Mouse (Mus musculus): ENCODE results near the gene Tbc1d10b.
"Not testable (repeated sequence)": the region's sequence is repeated elsewhere in the genome, so short reads cannot be mapped to it uniquely, and the experiment has no call there.

Tbc1d10b gene

DNA sequence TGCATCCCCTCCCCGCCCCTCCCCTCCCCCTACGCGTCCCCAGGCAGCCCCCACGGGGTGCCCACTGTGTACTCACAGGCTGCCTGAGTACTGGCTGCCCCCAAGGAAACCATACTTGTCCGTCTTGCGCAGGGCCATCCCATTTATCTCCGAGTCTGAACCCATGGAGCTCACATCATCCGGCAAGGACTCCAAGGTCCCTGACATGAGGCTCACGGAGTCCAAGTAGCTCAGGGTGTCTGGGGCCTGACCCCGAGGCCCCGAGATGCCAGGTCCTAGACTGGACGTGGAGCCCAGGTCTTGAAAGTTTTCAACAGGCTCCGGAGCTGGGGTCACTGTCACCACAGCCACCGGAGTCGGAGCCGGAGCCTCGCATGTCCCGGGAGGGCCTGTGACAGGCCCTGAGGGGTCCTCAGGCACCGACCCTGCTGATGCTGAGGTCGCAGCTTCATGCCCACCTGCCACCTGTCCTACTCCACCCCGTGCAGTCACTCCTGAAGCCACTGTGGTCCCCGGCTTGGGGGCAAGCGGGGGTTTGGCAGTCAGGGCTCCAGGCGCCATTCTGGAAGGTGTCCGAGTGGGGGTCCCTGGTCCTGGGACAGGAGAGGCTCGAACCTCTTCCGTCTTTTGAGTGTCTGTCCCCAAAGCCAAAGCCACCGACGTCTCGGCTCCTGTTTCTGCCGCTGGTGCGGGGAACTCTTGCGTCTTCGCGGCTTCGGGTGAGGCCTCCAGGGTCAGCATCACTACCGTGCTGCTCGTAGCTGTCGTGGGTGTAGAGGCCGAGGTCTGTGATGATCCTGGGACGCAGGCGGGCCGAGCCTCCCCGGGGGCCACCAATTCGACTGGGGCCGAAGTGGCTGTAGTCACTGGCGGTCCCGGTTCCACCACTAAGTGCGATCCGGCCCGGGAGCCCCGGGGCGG, 634 bp downstream of the Tbc1d10b start:
- DNase-seq (ENCODE audit: low read depth, low spot score) = no peak

DNA sequence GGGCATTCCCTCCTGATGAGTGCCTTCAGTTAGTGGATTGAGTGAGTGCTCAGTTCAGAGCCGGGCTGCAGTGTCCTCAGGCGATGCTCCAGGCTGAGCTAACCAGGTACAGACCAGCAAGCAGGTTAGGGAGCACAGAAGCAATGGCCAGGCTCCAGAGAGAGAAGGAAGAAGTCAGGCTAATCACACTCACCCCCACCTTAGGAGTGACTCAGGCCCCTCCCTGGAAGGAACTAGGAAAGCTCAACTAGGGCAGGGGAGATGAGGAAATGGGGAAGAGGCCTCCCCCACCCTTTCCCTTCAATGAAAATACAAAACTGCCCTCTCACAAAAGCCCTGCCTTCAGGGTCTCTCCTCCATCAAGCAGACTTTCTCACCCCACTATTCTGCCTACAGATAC, 1.7 kb downstream of the Tbc1d10b start:
- DNase-seq (ENCODE audit: low read depth, low spot score) = no peak

DNA sequence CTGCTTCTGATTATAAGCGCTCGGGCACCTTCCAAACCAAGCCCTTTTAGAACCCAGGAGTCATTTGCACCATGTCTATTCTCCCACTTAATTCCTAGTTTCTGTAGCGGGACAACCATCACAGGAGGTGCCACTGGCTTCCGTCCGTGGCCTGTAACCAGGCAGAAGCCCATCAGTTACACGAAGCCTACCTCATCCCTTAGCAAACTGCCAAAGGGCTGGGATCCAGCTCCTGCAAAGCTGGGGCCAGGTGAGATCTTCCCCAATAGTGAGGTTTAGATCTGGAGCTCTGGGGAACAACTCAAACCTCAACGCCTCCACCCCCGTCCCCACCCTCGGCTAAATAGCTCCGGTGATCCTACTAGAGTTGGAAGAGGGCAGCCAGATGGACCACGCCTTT, 11.8 kb downstream of the Tbc1d10b start:
- DNase-seq (ENCODE audit: low read depth, low spot score) = no peak

DNA sequence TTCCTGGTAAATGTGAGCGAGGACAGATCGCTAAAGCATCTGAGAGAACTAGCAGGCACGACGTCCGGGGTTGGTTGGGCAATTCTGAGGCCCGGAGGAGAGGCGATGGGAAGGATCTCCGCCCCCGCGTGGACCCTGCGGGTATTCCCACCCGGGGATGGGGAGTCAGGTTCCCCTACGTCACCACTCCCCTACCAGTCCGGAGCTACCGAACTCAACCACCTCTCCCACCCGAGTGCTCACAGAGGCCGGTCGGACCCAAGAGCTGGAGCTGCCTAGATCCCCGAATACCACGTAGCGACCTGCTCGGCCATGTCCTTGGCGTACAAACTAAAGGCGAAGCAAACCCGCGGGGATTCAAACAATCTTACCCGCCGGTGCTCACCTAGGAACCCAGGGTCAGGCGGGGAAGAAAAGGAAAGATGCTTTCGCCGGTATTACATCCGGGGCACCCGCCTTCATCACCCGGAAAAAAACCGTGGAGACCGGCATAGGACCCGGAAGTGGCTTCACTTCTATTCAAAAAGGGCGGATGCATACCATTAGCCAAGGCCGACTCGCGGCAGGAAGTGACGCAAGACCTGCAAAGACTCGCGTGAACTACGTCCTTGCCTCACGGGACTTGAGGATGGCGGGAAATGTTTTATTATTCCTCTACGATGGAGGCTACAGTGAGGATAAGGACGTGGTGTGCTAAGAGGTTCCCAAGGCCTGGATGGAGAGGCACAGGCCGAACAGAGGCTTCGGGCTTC, 12.5 kb downstream of the Tbc1d10b start, which contains the start of gene Cd2bp2:
Gene Cd2bp2, minus strand, starts transcription at position 507 of the 752 bp plus-strand sequence.
- DNase-seq (ENCODE audit: low read depth, low spot score) = peak; percentile 97

DNA sequence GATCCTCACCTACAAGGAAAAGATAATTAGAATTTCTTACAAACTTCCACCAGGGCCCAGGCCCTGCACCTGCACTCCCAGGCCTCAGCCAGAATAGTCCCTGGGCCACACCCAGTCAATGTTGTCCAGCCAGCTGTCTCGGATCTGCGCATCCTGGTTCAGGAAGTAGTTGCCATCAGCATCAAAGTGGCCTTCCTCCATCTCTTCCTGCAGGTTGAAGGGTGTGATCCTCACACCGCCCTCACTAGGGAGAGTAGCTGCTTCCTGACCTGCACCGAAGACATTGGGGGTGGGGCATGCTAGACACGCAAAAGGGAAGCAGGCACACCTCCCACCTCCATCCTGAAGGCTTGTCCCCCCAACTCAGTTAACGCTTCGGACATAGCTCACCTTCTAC, 13.6 kb downstream of the Tbc1d10b start:
- DNase-seq (ENCODE audit: low read depth, low spot score) = no peak

DNA sequence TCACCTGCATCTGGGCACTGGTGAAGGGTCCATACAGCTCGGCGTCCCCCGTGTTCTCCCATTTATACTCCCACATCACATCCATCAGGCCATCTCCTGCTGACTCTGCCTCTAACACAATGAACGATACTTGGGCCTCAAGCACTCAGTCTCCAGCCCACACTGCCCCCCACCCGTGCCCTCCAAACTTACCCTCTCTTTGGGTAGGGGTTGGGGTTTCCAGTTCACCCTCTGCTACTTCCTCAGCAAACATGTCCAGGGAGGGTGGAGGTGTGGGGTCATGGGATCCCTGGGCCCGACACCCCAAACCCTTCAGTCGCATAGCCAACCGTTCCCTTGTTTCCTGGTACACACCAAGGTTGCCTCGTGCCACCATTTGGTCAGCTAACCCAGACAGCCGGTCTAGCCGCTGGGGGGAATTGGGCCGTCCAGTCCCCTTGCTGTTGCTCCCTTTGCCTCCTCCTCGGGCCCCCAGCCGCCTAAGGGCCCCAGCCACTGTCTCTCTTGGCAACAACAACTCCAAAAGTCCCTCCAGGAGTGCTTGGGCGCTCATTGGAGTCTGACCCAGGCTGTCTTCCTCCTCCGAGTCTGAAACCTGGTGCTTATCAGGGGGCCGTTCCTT, 14.1 kb downstream of the Tbc1d10b start:
- no peak for DNase-seq (ENCODE audit: low read depth, low spot score)

DNA sequence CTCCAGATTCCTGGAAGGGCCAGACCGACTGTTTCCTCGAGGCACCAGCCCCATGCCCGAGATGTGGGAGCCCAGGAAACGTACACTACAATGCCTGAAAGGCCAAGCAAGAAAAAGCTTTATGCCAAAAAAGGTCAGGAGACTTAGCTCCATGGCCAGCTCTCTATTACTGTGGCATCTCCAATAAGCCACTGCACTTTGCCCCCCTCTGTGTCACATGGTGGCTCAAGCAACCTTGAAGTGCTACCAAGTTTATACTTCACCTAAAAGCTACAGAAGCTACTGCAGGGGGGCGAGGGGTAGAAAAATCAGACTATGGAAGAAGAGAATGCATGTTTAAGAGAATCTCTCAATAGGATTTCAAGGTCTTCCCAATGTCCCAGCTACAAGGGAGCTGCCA, 15.3 kb downstream of the Tbc1d10b start:
- DNase-seq (ENCODE audit: low read depth, low spot score) = no peak

DNA sequence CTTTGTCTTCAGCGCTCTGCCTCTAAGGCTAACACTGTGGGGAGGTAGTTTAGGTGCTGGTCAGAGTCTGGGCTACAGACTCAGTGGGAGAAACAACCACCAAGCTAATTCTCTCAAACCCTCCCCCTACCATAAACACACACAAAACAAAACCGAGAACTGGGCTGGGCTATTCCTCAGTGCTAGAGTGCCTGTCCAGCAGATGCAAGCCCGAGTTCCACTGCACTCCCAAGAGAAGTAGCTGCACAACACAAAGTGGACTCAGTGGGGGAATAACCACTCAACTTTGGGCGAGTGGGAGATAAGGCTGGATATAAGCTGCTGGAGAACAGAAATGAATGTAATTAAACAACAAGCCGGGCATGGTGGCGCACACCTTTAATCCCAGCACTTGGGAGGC, 17.6 kb downstream of the Tbc1d10b start:
- no peak for DNase-seq (ENCODE audit: low read depth, low spot score)

DNA sequence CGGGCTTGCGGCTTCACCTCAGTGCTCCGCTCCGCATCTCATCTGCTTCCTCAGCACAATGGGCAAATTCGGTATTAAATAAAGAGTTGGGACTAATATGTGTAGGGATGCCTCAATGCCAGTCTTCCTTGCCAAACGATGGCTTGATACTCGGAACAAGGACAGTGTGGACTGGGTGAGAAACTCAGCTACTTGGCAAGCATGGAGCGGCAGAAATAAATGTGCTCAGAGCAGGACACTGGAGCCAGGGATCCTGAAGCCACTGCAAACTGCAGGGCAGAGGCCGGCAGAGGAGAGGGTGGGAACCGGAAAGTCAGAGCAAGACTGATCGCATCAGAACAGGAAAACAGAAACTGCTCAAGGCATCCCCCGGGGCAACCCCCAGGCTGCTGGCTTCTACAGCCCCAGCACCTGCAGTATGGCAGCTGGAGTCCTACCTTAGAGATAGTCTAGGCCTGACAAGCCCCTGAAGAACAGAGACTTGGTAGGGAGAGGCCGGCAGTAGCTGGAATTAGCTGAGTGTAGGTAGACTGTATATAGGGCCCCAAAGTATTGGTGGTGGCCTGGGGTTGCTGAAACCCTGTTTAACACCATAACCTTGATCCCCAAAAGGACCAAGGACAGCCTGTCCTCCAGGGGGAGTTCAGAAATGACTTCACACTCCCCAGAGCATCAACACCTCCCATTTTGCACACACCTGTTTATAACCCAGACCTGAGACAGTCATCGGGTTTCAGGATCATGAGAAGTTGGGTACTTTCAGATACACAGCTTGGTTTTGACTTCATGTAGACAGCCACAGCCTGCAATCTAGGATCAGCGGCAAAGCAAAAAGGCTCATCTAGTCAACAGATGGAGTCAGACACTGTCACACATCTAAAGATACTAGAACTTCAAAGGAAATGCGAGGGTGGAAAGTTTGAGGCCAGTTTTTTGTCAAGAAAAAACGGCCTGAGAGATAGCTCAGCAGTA, 19.7 kb downstream of the Tbc1d10b start:
- DNase-seq (ENCODE audit: low read depth, low spot score) = no peak

DNA sequence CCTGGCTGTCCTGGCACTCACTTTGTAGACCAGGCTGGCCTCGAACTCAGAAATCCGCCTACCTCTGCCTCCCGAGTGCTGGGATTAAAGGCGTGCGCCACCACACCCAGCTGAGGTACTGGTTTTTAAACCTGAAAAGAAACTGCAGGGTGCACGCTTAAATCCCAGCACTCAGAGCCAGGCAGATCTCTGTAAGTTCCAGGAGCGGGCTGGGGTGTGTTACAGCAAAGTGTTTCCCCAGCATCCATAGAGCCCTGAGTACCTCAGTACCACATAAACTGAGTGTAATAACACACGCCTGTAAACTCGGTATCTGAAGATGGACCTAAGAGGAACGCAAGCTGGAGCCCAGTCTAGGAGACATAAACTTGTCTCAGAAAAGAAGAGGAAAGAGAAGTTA, 20.9 kb downstream of the Tbc1d10b start:
- no peak for DNase-seq (ENCODE audit: low read depth, low spot score)

DNA sequence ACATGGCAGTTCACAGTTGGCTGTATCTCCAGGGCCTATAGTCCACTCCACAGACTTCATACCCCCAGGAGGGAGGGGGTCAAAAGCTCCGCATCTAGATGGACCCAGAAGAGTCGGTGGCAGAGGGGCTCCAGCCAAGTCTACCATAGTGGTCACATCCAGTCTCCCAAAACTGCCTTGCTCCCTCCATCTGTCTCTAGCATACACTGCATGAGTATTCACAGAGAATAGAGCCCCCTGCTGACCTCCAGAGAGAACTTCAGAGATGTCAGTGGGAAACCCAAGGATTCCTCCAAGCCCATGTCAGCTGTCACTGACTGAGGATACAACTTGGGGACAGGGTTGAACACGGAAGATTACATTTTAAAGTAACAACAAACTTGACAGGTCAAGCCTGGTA, 22.7 kb downstream of the Tbc1d10b start:
- no peak for DNase-seq (ENCODE audit: low read depth, low spot score)

DNA sequence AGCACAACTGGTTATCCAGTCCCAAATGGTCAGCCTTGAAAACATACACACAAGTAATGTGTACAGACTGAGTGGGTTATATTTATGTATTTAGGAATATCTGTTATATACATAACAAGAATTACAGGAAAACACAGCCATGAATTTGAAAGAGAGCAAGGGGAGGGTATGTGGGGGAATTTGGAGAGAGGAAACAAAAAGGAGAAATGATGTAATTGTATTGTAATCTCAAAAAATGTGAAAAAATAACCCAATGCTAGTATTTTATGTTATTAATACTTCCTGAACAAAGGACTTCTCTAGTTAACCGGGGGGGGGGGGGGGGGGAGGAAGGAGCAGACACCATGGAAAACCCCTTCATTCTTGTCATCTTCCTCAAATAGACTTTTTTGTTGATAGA, 23.5 kb downstream of the Tbc1d10b start:
- DNase-seq (ENCODE audit: low read depth, low spot score) = no peak

DNA sequence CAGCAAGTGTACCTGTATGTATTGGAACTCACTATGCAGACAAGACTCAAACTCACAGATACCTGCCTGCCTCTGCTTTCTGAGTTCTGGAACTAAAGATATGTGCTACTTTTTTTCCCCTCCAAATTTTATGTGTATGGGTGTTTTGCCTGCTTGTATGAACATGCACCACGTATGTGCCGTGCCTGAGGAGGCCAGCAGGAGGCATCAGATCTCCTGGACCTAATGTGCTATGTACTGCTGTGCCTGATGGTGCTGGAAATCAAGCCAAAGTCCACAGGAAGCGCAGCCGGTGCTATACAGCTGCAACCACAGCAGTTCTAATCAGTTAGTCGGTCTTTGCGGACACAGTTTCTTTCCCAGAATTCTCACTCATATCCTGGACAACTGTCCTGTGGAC, 24.4 kb downstream of the Tbc1d10b start:
- no peak for DNase-seq (ENCODE audit: low read depth, low spot score)

DNA sequence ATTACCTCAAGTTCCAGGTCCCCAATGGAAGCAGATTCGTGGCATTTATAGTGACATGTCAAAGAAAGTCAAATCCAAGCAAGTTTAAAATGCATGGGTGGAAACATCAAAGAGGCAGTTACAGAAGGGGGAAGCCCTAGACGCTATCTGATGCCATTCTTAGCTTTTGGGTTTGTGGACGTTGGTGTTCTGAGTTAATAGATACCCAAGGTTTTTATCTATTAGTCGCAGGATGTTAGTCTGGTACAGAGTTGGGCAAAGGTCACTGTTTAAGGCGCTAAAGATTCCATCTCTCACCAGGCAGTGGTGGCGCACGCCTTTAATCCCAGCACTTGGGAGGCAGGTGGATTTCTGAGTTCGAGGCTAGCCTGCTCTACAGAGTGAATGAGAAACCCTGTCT, 24.9 kb downstream of the Tbc1d10b start:
- no peak for DNase-seq (ENCODE audit: low read depth, low spot score)

DNA sequence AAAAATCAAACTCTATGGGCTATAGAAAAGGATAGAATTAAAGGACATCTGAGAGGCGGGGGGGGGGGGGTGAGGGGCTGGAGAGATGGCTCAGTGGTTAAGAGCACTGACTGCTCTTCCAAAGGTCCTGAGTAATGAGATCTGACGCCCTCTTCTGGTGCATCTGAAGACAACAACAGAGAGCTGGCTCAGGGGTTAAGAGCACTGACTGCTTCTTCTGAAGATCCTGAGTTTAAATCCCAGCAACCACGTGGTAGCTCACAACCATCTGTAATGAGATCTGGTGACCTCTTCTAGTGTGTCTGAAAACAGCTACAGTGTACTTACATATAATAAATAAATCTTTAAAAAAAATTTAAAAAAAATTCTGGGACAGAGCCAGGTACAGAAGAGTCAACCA, 26.5 kb downstream of the Tbc1d10b start:
- DNase-seq (ENCODE audit: low read depth, low spot score) = not testable (repeated sequence)

DNA sequence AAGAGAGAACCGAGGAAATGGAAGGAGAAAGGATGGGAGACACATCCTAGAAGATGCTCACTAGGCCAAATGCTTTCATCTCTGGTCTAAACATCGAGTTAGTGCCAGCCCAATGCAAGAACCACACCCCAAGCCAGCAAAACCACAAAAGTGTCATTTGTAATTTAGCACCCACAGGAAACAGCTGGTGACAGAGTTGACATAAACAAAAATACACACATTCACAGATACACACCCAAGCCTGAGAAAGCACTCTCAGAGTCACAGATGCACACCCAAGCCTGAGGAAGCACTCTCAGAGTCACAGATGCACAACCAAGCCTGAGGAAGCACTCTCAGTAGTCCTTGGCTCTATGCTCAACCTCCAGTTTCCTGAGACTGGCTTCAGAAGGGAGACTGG, 27.5 kb downstream of the Tbc1d10b start:
- DNase-seq (ENCODE audit: low read depth, low spot score) = no peak

DNA sequence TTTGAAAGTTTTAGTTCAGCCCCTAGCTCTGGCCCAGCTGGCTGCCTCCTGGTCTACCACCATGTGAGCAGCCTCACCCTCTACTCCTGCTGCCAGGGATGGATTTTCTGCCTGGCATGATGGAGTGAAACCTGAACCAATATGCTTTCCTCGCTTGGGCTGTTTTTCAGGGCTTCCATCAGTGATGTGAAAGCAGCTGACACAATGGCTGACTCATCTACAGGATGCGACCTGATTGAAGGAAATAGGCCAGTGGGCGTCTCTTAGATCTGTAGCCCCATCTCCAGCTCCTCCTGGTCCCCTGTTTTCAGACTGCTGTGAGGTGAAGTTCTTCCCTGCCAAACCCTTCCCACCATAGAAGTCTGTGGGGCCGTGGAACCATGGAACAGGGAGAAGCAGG, 31.3 kb downstream of the Tbc1d10b start:
- no peak for DNase-seq (ENCODE audit: low read depth, low spot score)

DNA sequence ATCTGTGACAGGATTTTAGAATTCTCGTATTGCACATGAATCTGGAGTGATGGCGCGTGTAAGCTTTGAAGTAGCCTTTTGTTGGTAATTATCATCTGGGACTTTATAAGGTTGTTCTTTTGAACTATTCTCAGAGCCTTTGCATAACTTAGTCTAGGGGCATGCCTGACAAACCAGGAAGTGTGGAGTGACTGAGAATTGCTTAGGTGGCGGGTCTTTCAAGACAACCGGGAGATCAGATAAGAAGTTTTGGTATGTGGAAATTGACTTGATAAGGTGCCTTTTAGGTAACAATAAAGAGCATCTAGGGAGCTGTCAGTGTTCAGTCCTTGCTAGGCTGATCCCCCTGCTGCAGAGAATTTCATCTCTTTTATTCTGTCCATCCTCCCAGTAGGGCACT, 41.8 kb downstream of the Tbc1d10b start:
- no peak for DNase-seq (ENCODE audit: low read depth, low spot score)

DNA sequence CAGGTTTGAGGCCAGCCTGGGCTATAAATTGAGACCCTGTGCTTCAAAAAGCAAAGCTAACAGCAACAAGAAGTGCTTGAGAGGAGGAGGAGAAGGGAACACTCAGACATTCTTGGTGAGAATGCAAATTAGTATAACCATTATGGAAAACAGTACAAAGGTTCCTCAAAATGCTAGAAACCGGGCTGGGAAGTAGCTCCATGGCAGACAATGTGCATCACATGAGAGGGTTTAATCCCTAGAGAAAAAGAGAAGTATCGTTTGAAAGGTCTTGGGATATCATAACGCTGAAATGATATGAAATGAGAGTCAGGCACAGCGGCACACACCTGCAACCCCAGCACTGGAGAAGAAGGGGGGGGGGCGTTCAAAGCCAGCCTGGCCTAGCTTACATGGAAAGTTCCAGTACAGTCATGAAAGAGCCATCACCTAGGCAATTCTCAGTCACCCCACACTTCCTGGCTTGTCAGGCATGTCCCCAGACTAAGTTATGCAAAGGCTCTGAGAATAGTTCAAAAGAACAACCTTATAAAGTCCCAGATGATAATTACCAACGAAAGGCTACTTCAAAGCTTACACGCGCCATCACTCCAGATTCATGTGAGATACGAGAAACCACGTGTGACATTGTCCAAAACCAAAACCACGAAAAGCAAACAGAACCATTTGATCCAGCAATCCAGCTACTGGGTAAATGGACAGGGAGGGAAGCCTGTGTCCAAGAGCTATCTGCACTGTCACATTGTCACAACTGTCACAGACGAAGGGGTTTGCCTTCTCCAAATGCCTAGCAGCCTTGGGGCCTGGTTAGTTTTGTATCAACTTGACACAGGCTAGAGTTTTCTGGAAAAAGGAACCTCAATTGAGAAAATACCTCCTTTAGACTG, 42.4 kb downstream of the Tbc1d10b start:
- no peak for DNase-seq (ENCODE audit: low read depth, low spot score)

DNA sequence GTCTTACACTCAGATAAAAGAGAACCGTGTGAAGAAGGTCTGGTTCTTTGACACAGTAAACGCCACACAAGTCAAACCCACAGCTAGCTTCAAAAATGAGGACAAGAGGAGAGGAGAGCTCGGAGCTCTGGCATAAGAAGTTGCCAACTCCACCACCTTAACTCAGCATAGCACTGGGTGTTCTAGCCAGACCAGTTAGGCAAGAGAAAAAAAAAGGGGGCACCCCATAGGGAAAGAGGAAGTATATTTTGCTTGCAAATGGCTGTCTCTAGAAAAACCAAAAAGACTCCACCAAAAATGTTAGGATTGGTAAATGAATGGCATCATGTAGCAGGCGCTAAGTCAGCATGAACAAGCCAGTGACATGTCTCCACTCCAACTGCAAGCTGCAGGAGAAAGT, 44.3 kb downstream of the Tbc1d10b start:
- no peak for DNase-seq (ENCODE audit: low read depth, low spot score)

All from brain, embryonic 18.5 days (tissue).